Mouse (Mus musculus) liver, adult 2 months (tissue): ENCODE measurements around the gene Slc25a41.

Source experiments
- CTCF ChIP-seq: fragments of 200-500 bp; IDR thresholded peaks from 2 replicates; pipeline ENCODE4 v1.5.1; 2011; ENCODE audit warnings: low read depth, low read length, control low read depth
- POLR2A ChIP-seq: fragments of 200-500 bp; IDR thresholded peaks from 2 replicates; pipeline ENCODE4 v1.6.1; 2011; ENCODE audit warnings: low read length, control low read depth; ENCODE audit not compliant: insufficient read depth; ENCODE audit errors: extremely low read depth

- 0 out of 2 replicates have a peak, but pooled peaks have one; percentile 4 for TF ChIP-seq CTCF
- peak; percentile 93 for TF ChIP-seq POLR2A
Observed at GRCm38 (mm10) chr17:57031661-57032420, 9.6 kb downstream of the Slc25a41 start.
